Mouse (Mus musculus): ENCODE results near the gene Best2.
A peak's percentile ranks its signal among the peaks of the same experiment; 100 is the strongest.

Gene Best2

GRCm38 (mm10) chr8:84967532-84968304 lies 46.6 kb downstream of the Best2 start:
- DNase-seq (ENCODE audit: extremely low read depth, low read depth), result no peak

- no peak for DNase-seq (ENCODE audit: extremely low read depth, low read depth)
Measured at GRCm38 (mm10) chr8:84966603-84967002, 47.7 kb downstream of the Best2 start.

- peak; percentile 96 for DNase-seq (ENCODE audit: extremely low read depth, low read depth)
Measured at GRCm38 (mm10) chr8:84965731-84966291, 48.5 kb downstream of the Best2 start.

- no peak for DNase-seq (ENCODE audit: extremely low read depth, low read depth)
Measured at GRCm38 (mm10) chr8:84963952-84964351, 50.4 kb downstream of the Best2 start.

- DNase-seq (ENCODE audit: extremely low read depth, low read depth), result no peak
Measured at GRCm38 (mm10) chr8:84959811-84960210, 54.5 kb downstream of the Best2 start.

Data from MEL-GATA-1-ER (cell line).